Mouse (Mus musculus): ENCODE measurements around the gene Hand2. TPM values are rescaled to one million over a fixed set of nuclear protein-coding genes. Genes with fewer than 3 reads are reported as not detected.

The Hand2 gene
- total and polyA plus RNA-seq, 2 experiments from 2014 or later = not detected

GRCm38 (mm10) chr8:57328161-57328920 lies 7.6 kb downstream of the Hand2 start:
- DNase-seq (ENCODE audit: low spot score) (peak; percentile 57), ATAC-seq (peak; percentile 67)
- no peak for TF ChIP-seq CTCF (IDR thresholded peaks at IDR 0.05; ENCODE audit: low read depth)
- Histone ChIP-seq H3K4me1 (ENCODE audit: insufficient read depth, low read length) (no peaks in the 10 kb centered on the region), H3K4me2 (ENCODE audit: low read depth, low read length) (peak overlapping the region; percentile 36), H3K36me3 (ENCODE audit: insufficient read depth, low read length) (no peaks in the 10 kb centered on the region), H3K4me3 (ENCODE audit: low read length) (peak overlapping the region; percentile 13; the same call in 1 of the 2 replicates), H3K27ac (no peak overlapping the region), H3K27me3 (ENCODE audit: insufficient read depth, low read length) (peaks cover 86% of the 10 kb centered on the region), H3K9ac (replicated peaks; ENCODE audit: low read length) (no peak overlapping the region), H3K9me3 (ENCODE audit: low read length) (no peaks in the 10 kb centered on the region)
- WGBS = 1% methylated on average over 42 of the region's 42 CpGs

GRCm38 (mm10) chr8:57328931-57329341 lies 8.2 kb downstream of the Hand2 start:
- peaks cover 83% of the 10 kb centered on the region for H3K27me3 ChIP-seq (ENCODE audit: insufficient read depth, low read length)
- H3K36me3 ChIP-seq (ENCODE audit: insufficient read depth, low read length) = no peaks in the 10 kb centered on the region
- ATAC-seq (no peak), DNase-seq (ENCODE audit: low spot score) (no peak)
- no peaks in the 10 kb centered on the region for H3K9me3 ChIP-seq (ENCODE audit: low read length)
- H3K9ac ChIP-seq (replicated peaks; ENCODE audit: low read length) = no peak overlapping the region
- no peak overlapping the region for H3K27ac ChIP-seq
- H3K4me1 ChIP-seq (ENCODE audit: insufficient read depth, low read length) = no peaks in the 10 kb centered on the region
- TF ChIP-seq CTCF (IDR thresholded peaks at IDR 0.05; ENCODE audit: low read depth) = no peak
- H3K4me3 ChIP-seq (ENCODE audit: low read length) = peak overlapping the region; percentile 13; the same call in 1 of the 2 replicates
- H3K4me2 ChIP-seq (ENCODE audit: low read depth, low read length) = peak overlapping the region; percentile 36; the same call in 1 of the 2 replicates
- WGBS = 3% methylated on average over 19 of the region's 19 CpGs

- WGBS = 11% methylated on average over 2 of the region's 2 CpGs
- Histone ChIP-seq H3K4me3 (ENCODE audit: low read length) (no peak overlapping the region), H3K9me3 (ENCODE audit: low read length) (no peaks in the 10 kb centered on the region), H3K36me3 (ENCODE audit: insufficient read depth, low read length) (no peaks in the 10 kb centered on the region), H3K27ac (no peak overlapping the region), H3K27me3 (ENCODE audit: insufficient read depth, low read length) (peaks cover 86% of the 10 kb centered on the region), H3K4me2 (ENCODE audit: low read depth, low read length) (no peak overlapping the region), H3K9ac (replicated peaks; ENCODE audit: low read length) (no peak overlapping the region), H3K4me1 (ENCODE audit: insufficient read depth, low read length) (no peaks in the 10 kb centered on the region)
- ATAC-seq = no peak
- no peak for DNase-seq (ENCODE audit: low spot score)
- TF ChIP-seq CTCF (IDR thresholded peaks at IDR 0.05; ENCODE audit: low read depth) = no peak
These were observed 9.3 kb downstream of the Hand2 start for GRCm38 (mm10) chr8:57330106-57330505.

GRCm38 (mm10) chr8:57331727-57332630 lies 11.2 kb downstream of the Hand2 start:
- Histone ChIP-seq H3K4me1 (ENCODE audit: insufficient read depth, low read length) (no peaks in the 10 kb centered on the region), H3K27me3 (ENCODE audit: insufficient read depth, low read length) (peaks cover 86% of the 10 kb centered on the region), H3K4me3 (ENCODE audit: low read length) (no peak overlapping the region), H3K9me3 (ENCODE audit: low read length) (no peaks in the 10 kb centered on the region), H3K27ac (no peak overlapping the region), H3K9ac (replicated peaks; ENCODE audit: low read length) (no peak overlapping the region), H3K4me2 (ENCODE audit: low read depth, low read length) (no peak overlapping the region), H3K36me3 (ENCODE audit: insufficient read depth, low read length) (no peaks in the 10 kb centered on the region)
- WGBS = 2% methylated on average over 29 of the region's 29 CpGs
- TF ChIP-seq CTCF (IDR thresholded peaks at IDR 0.05; ENCODE audit: low read depth) = no peak
- ATAC-seq = no peak
- no peak for DNase-seq (ENCODE audit: low spot score)

GRCm38 (mm10) chr8:57332676-57333482 lies 12.1 kb downstream of the Hand2 start:
- H3K9ac ChIP-seq (replicated peaks; ENCODE audit: low read length) = no peak overlapping the region
- ATAC-seq = no peak
- 1% methylated on average over 26 of the region's 26 CpGs for WGBS

GRCm38 (mm10) chr8:57333483-57333770 lies 12.6 kb downstream of the Hand2 start:
- ATAC-seq = no peak
- 1% methylated on average over 9 of the region's 9 CpGs for WGBS

More at GRCm38 (mm10) chr8:57332676-57333482, 12.1 kb downstream of the Hand2 start:
- Histone ChIP-seq H3K27me3 (ENCODE audit: insufficient read depth, low read length) (peaks cover 86% of the 10 kb centered on the region), H3K4me1 (ENCODE audit: insufficient read depth, low read length) (no peaks in the 10 kb centered on the region), H3K36me3 (ENCODE audit: insufficient read depth, low read length) (no peaks in the 10 kb centered on the region), H3K9me3 (ENCODE audit: low read length) (no peaks in the 10 kb centered on the region), H3K27ac (no peak overlapping the region), H3K4me2 (ENCODE audit: low read depth, low read length) (no peak overlapping the region), H3K4me3 (ENCODE audit: low read length) (no peak overlapping the region)
- DNase-seq (ENCODE audit: low spot score) = no peak
- no peak for TF ChIP-seq CTCF (IDR thresholded peaks at IDR 0.05; ENCODE audit: low read depth)

More at GRCm38 (mm10) chr8:57333483-57333770, 12.6 kb downstream of the Hand2 start:
- Histone ChIP-seq H3K9me3 (ENCODE audit: low read length) (no peaks in the 10 kb centered on the region), H3K27me3 (ENCODE audit: insufficient read depth, low read length) (peaks cover 86% of the 10 kb centered on the region), H3K36me3 (ENCODE audit: insufficient read depth, low read length) (no peaks in the 10 kb centered on the region), H3K4me2 (ENCODE audit: low read depth, low read length) (no peak overlapping the region), H3K4me1 (ENCODE audit: insufficient read depth, low read length) (no peaks in the 10 kb centered on the region), H3K4me3 (ENCODE audit: low read length) (no peak overlapping the region), H3K9ac (replicated peaks; ENCODE audit: low read length) (no peak overlapping the region), H3K27ac (no peak overlapping the region)
- TF ChIP-seq CTCF (IDR thresholded peaks at IDR 0.05; ENCODE audit: low read depth) = peak; percentile 64
- peak; percentile 73 for DNase-seq (ENCODE audit: low spot score)
